Mouse (Mus musculus): ENCODE measurements at regions not wholly inside any gene's neighbourhood (a gene's known extent, or its start where the extent isn't known, plus 50 kb on each side); places are given as distances from the start of the nearest gene placed in this dataset.

GRCm38 (mm10) chrX:42364137-42364536 is 125.4 kb upstream of the Tex13c2 start:
- H3K27ac ChIP-seq: no peak overlapping the region
- no peaks in the 10 kb centered on the region for H3K27me3 ChIP-seq
- no peaks in the 10 kb centered on the region for H3K36me3 ChIP-seq
- ATAC-seq (ENCODE audit: low FRiP score, low read depth): no peak
- H3K9me3 ChIP-seq: no peaks in the 10 kb centered on the region
- WGBS: 77% methylated on average over 1 of the region's 1 CpGs
- no peak overlapping the region for H3K4me2 ChIP-seq (replicated peaks)
- H3K4me1 ChIP-seq: no peaks in the 10 kb centered on the region
- H3K9ac ChIP-seq: no peak overlapping the region
- no peak overlapping the region for H3K4me3 ChIP-seq

GRCm38 (mm10) chrX:42373794-42374398 is 115.6 kb upstream of the Tex13c2 start:
- WGBS: 74% methylated on average over 3 of the region's 3 CpGs
- no peak for ATAC-seq (ENCODE audit: low FRiP score, low read depth)
- no peak overlapping the region for H3K4me2 ChIP-seq (replicated peaks)

GRCm38 (mm10) chrX:42393836-42394556 is 95.5 kb upstream of the Tex13c2 start:
- Histone ChIP-seq H3K4me2 (replicated peaks) (no peak overlapping the region), H3K36me3 (no peaks in the 10 kb centered on the region), H3K4me1 (no peaks in the 10 kb centered on the region), H3K27me3 (no peaks in the 10 kb centered on the region), H3K27ac (no peak overlapping the region), H3K9me3 (no peaks in the 10 kb centered on the region), H3K4me3 (no peak overlapping the region), H3K9ac (no peak overlapping the region)
- WGBS: 76% methylated on average over 3 of the region's 3 CpGs
- ATAC-seq (ENCODE audit: low FRiP score, low read depth): no peak

More at GRCm38 (mm10) chrX:42373794-42374398, 115.6 kb upstream of the Tex13c2 start:
- Histone ChIP-seq H3K4me3 (no peak overlapping the region), H3K9ac (no peak overlapping the region), H3K4me1 (no peaks in the 10 kb centered on the region), H3K36me3 (no peaks in the 10 kb centered on the region), H3K27ac (no peak overlapping the region), H3K9me3 (no peaks in the 10 kb centered on the region), H3K27me3 (no peaks in the 10 kb centered on the region)

GRCm38 (mm10) chrX:42396441-42396840 is 93.0 kb upstream of the Tex13c2 start:
- Histone ChIP-seq H3K4me2 (replicated peaks) (no peak overlapping the region), H3K9ac (no peak overlapping the region), H3K27me3 (no peaks in the 10 kb centered on the region), H3K4me3 (no peak overlapping the region), H3K4me1 (no peaks in the 10 kb centered on the region), H3K27ac (no peak overlapping the region), H3K36me3 (no peaks in the 10 kb centered on the region), H3K9me3 (no peaks in the 10 kb centered on the region)
- ATAC-seq (ENCODE audit: low FRiP score, low read depth): no peak
- WGBS: 72% methylated on average over 4 of the region's 4 CpGs

- H3K4me2 ChIP-seq (replicated peaks): no peak overlapping the region
- H3K4me1 ChIP-seq: no peaks in the 10 kb centered on the region
- ATAC-seq (ENCODE audit: low FRiP score, low read depth): peak; percentile 86; the same call in 1 of the 2 replicates
- 30% methylated on average over 1 of the region's 1 CpGs for WGBS
- H3K4me3 ChIP-seq: no peak overlapping the region
- H3K36me3 ChIP-seq: no peaks in the 10 kb centered on the region
- no peaks in the 10 kb centered on the region for H3K27me3 ChIP-seq
- no peak overlapping the region for H3K27ac ChIP-seq
- H3K9ac ChIP-seq: no peak overlapping the region
- H3K9me3 ChIP-seq: no peaks in the 10 kb centered on the region
These were observed 90.7 kb upstream of the Tex13c2 start for GRCm38 (mm10) chrX:42398836-42399235.

GRCm38 (mm10) chrX:42399343-42399742 is 90.1 kb upstream of the Tex13c2 start:
- H3K9ac ChIP-seq: no peak overlapping the region
- H3K4me3 ChIP-seq: no peak overlapping the region
- no peaks in the 10 kb centered on the region for H3K4me1 ChIP-seq
- H3K27me3 ChIP-seq: no peaks in the 10 kb centered on the region
- no peak overlapping the region for H3K4me2 ChIP-seq (replicated peaks)
- H3K27ac ChIP-seq: no peak overlapping the region
- ATAC-seq (ENCODE audit: low FRiP score, low read depth): peak; percentile 15; the same call in 1 of the 2 replicates
- H3K9me3 ChIP-seq: no peaks in the 10 kb centered on the region
- H3K36me3 ChIP-seq: no peaks in the 10 kb centered on the region

- Histone ChIP-seq H3K9ac (no peak overlapping the region), H3K36me3 (no peaks in the 10 kb centered on the region), H3K9me3 (no peaks in the 10 kb centered on the region), H3K27ac (no peak overlapping the region), H3K4me3 (no peak overlapping the region), H3K4me2 (replicated peaks) (no peak overlapping the region), H3K27me3 (no peaks in the 10 kb centered on the region), H3K4me1 (no peaks in the 10 kb centered on the region)
- WGBS: 89% methylated on average over 1 of the region's 1 CpGs
- no peak for ATAC-seq (ENCODE audit: low FRiP score, low read depth)
These were observed 88.4 kb upstream of the Tex13c2 start for GRCm38 (mm10) chrX:42401091-42401490.

- Histone ChIP-seq H3K9ac (no peak overlapping the region), H3K4me3 (no peak overlapping the region), H3K27me3 (no peaks in the 10 kb centered on the region), H3K4me2 (replicated peaks) (no peak overlapping the region), H3K4me1 (no peaks in the 10 kb centered on the region), H3K9me3 (no peaks in the 10 kb centered on the region), H3K36me3 (no peaks in the 10 kb centered on the region), H3K27ac (no peak overlapping the region)
- 68% methylated on average over 7 of the region's 7 CpGs for WGBS
- no peak for ATAC-seq (ENCODE audit: low FRiP score, low read depth)
These were observed 87.7 kb upstream of the Tex13c2 start for GRCm38 (mm10) chrX:42401564-42402334.

- Histone ChIP-seq H3K9me3 (no peaks in the 10 kb centered on the region), H3K4me1 (no peaks in the 10 kb centered on the region), H3K27me3 (no peaks in the 10 kb centered on the region), H3K27ac (no peak overlapping the region), H3K4me2 (replicated peaks) (no peak overlapping the region), H3K36me3 (no peaks in the 10 kb centered on the region), H3K4me3 (no peak overlapping the region), H3K9ac (no peak overlapping the region)
- ATAC-seq (ENCODE audit: low FRiP score, low read depth): no peak
- 52% methylated on average over 4 of the region's 4 CpGs for WGBS
These were observed 87.2 kb upstream of the Tex13c2 start for GRCm38 (mm10) chrX:42402335-42402605.

GRCm38 (mm10) chrX:42431851-42432635 is 57.4 kb upstream of the Tex13c2 start:
- ATAC-seq (ENCODE audit: low FRiP score, low read depth): no peak
- WGBS: 49% methylated on average over 7 of the region's 7 CpGs
- H3K4me2 ChIP-seq (replicated peaks): no peak overlapping the region

More at GRCm38 (mm10) chrX:42431851-42432635, 57.4 kb upstream of the Tex13c2 start:
- Histone ChIP-seq H3K4me3 (no peak overlapping the region), H3K4me1 (no peaks in the 10 kb centered on the region), H3K27ac (no peak overlapping the region), H3K9me3 (no peaks in the 10 kb centered on the region), H3K36me3 (no peaks in the 10 kb centered on the region), H3K9ac (no peak overlapping the region), H3K27me3 (no peaks in the 10 kb centered on the region)
